Mouse (Mus musculus): ENCODE data around the gene Mvp. TPM values are rescaled to one million over a fixed set of nuclear protein-coding genes. Genes with fewer than 3 reads are reported as not detected.

Mvp gene
- total and polyA plus RNA-seq, 3 experiments: 19.8 to 20.6 TPM; not detected in 1

- peak overlapping the region; percentile 98 for H3K27ac ChIP-seq (ENCODE audit: control insufficient read depth, low read depth, low read length)
- DNase-seq (ENCODE audit: low read depth, low spot score): peak; percentile 47
- no peaks in the 10 kb centered on the region for H3K27me3 ChIP-seq (ENCODE audit: control insufficient read depth in 1 of 2, insufficient read depth in 2 of 2, low read length in 2 of 2)
- peaks cover 28 to 41% of the 10 kb centered on the region in 2 experiments for H3K4me1 ChIP-seq (ENCODE audit: control insufficient read depth in 1 of 2, insufficient read depth in 2 of 2, low read length in 2 of 2)
- H3K36me3 ChIP-seq (ENCODE audit: control insufficient read depth in 1 of 2, insufficient read depth in 2 of 2, low read length in 2 of 2): peaks cover 22 to 47% of the 10 kb centered on the region in 2 experiments
- peak overlapping the region; percentile 50 to 69 for H3K4me3 ChIP-seq (ENCODE audit: control insufficient read depth in 1 of 2, insufficient read depth in 1 of 2, low read depth in 2 of 2, low read length in 2 of 2)
- peaks cover 34% of the 10 kb centered on the region for H3K79me2 ChIP-seq (ENCODE audit: control insufficient read depth, insufficient read depth, low read length, poor library complexity)
- TF ChIP-seq BHLHE40 (IDR thresholded peaks at IDR 0.05; ENCODE audit: borderline replicate concordance, low read depth, low read length) (no peak), USF1 (IDR thresholded peaks at IDR 0.05; ENCODE audit: low read depth, low read length) (no peak), E2F4 (IDR thresholded peaks at IDR 0.05; ENCODE audit: borderline replicate concordance, low read depth, low read length) (no peak), SMC3 (IDR thresholded peaks at IDR 0.05; ENCODE audit: low read depth, low read length) (0 out of 2 replicates have a peak, but pooled peaks have one; percentile 6), GATA1 (IDR thresholded peaks at IDR 0.05; ENCODE audit: low read depth, low read length) (no peak)
- no peaks in the 10 kb centered on the region for H3K9me3 ChIP-seq (replicated peaks; ENCODE audit: insufficient read depth, low read length)
- peak overlapping the region; percentile 78 for H3K9ac ChIP-seq (ENCODE audit: control insufficient read depth, low read depth, low read length, poor library complexity, severe bottlenecking)
Measured at GRCm38 (mm10) chr7:127027885-127028284, 13.5 kb upstream of the Mvp start.

DNA sequence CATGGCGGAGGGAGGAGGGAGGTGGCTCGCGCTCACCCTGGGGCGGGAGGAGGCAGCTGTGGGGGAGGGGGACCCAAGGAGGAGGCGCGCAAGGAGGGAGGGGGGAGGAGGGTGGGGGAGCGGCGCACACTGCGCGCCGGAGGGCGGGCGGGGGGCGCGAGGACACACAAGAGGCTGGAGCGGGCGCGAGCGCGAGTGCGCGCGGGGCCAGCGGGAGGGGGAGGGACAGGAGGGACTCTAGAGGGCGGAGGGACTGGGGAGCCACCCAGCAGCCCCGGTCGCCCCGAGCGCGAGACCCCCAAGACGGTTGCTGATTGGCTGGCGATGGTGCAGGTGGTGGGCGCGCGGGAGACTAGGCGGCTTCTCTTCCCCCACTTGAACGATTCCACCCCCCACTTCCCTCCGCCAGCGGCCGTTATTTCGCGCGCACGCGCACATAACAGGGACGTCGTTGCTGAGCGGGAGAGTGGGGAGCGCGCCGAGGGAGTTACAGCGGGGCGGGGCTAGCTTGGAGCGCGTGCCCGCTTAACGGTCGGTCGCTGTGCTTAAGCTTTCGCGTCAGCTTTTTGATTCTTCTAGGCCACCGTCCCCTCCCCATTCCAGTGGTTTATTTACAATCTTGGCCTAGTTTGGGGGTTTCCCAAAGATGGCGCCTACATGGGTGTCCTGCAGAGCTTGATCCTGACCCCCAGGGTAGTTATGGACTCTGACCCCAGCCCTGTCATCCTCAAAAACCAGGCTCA lies 12.7 kb upstream of the Mvp start, which contains the start of gene Maz:
Gene Maz (minus strand): TSS at position 54 of the 743 bp plus-strand sequence.
- no peaks in the 10 kb centered on the region for H3K9me3 ChIP-seq (replicated peaks; ENCODE audit: insufficient read depth, low read length)
- peaks cover 39% of the 10 kb centered on the region for H3K79me2 ChIP-seq (ENCODE audit: control insufficient read depth, insufficient read depth, low read length, poor library complexity)
- peaks cover 28 to 49% of the 10 kb centered on the region in 2 experiments for H3K4me1 ChIP-seq (ENCODE audit: control insufficient read depth in 1 of 2, insufficient read depth in 2 of 2, low read length in 2 of 2)
- H3K36me3 ChIP-seq (ENCODE audit: control insufficient read depth in 1 of 2, insufficient read depth in 2 of 2, low read length in 2 of 2): peaks cover 20 to 53% of the 10 kb centered on the region in 2 experiments
- peak within 1 kb of the TSS; percentile 97 for H3K9ac ChIP-seq (ENCODE audit: control insufficient read depth, low read depth, low read length, poor library complexity, severe bottlenecking)
- H3K27ac ChIP-seq (ENCODE audit: control insufficient read depth, low read depth, low read length): peak within 1 kb of the TSS; percentile 98
- no peaks in the 10 kb centered on the region for H3K27me3 ChIP-seq (ENCODE audit: control insufficient read depth in 1 of 2, insufficient read depth in 2 of 2, low read length in 2 of 2)
- peak within 1 kb of the TSS; percentile 59 to 86 for H3K4me3 ChIP-seq (ENCODE audit: control insufficient read depth in 1 of 2, insufficient read depth in 1 of 2, low read depth in 2 of 2, low read length in 2 of 2)
- DNase-seq (ENCODE audit: low read depth, low spot score): peak; percentile 100
- peak; percentile 99 for TF ChIP-seq POLR2AphosphoS2 (IDR thresholded peaks at IDR 0.05; ENCODE audit: low read length)
- TF ChIP-seq GABPA (IDR thresholded peaks at IDR 0.05; ENCODE audit: low read depth, low read length): no peak
- peak; percentile 77 for TF ChIP-seq TCF12 (IDR thresholded peaks at IDR 0.05; ENCODE audit: low read depth, low read length)
- peak; percentile 100 for TF ChIP-seq MAZ (IDR thresholded peaks at IDR 0.05; ENCODE audit: low read depth, low read length)
- peak; percentile 98 for TF ChIP-seq MYB (IDR thresholded peaks at IDR 0.05; ENCODE audit: low read depth, low read length)
- TF ChIP-seq MEF2A (IDR thresholded peaks at IDR 0.05; ENCODE audit: extremely low read depth, insufficient replicate concordance, low read depth, low read length, poor library complexity, severe bottlenecking): no peak
- TF ChIP-seq EP300 (IDR thresholded peaks at IDR 0.05; ENCODE audit: low read depth in 1 of 2, low read length in 2 of 2): peak in 1 of 2 experiments; percentile 91; a peak in 2 of 4 replicates
- no peak for TF ChIP-seq ZKSCAN1 (IDR thresholded peaks at IDR 0.05; ENCODE audit: low read depth, low read length)
- no peak; the same call in 1 of the 2 replicates for TF ChIP-seq MXI1 (IDR thresholded peaks at IDR 0.05; ENCODE audit: low read depth, low read length)
- TF ChIP-seq MAFK (IDR thresholded peaks at IDR 0.05; ENCODE audit: borderline replicate concordance, low read depth, low read length): no peak
- TF ChIP-seq USF1 (IDR thresholded peaks at IDR 0.05; ENCODE audit: low read depth, low read length): peak; percentile 69
- TF ChIP-seq MYC (IDR thresholded peaks at IDR 0.05; ENCODE audit: low read depth, low read length): no peak
- TF ChIP-seq KAT2A (conservative IDR thresholded peaks at IDR 0.05; ENCODE audit: low read depth, low read length): no peak; the same call in 1 of the 2 replicates
- peak; percentile 93; the same call in 1 of the 2 replicates for TF ChIP-seq E2F4 (IDR thresholded peaks at IDR 0.05; ENCODE audit: borderline replicate concordance, low read depth, low read length)
- TF ChIP-seq ZMIZ1 (IDR thresholded peaks at IDR 0.05; ENCODE audit: low read depth, low read length): peak; percentile 84
- TF ChIP-seq RAD21 (IDR thresholded peaks at IDR 0.05; ENCODE audit: low read depth, low read length): no peak
- peak; percentile 73; the same call in 1 of the 2 replicates for TF ChIP-seq MAX (IDR thresholded peaks at IDR 0.05; ENCODE audit: low read length)
- TF ChIP-seq BHLHE40 (IDR thresholded peaks at IDR 0.05; ENCODE audit: borderline replicate concordance, low read depth, low read length): peak; percentile 15; the same call in 1 of the 2 replicates
- TF ChIP-seq GATA1 (IDR thresholded peaks at IDR 0.05; ENCODE audit: low read depth, low read length): no peak
- TF ChIP-seq RCOR1 (IDR thresholded peaks at IDR 0.05; ENCODE audit: low read depth, low read length): no peak
- no peak for TF ChIP-seq ZC3H11A (IDR thresholded peaks at IDR 0.05; ENCODE audit: low read depth, low read length)
- peak; percentile 79 for TF ChIP-seq ETS1 (IDR thresholded peaks at IDR 0.05; ENCODE audit: low read depth, low read length)
- TF ChIP-seq USF2 (IDR thresholded peaks at IDR 0.05; ENCODE audit: borderline replicate concordance in 1 of 2, insufficient read depth in 1 of 2, low read depth in 1 of 2, low read length in 2 of 2): no peak
- TF ChIP-seq CTCF (IDR thresholded peaks at IDR 0.05 in 2 of 3, conservative IDR thresholded peaks at IDR 0.05 in 1 of 3; ENCODE audit: control insufficient read depth in 1 of 3, insufficient read depth in 1 of 3, low read depth in 2 of 3, low read length in 3 of 3, poor library complexity in 1 of 3, severe bottlenecking in 1 of 3): 0 out of 6 replicates have a peak, but pooled peaks of 1 of the 3 experiments have one; percentile 2
- TF ChIP-seq CHD1 (IDR thresholded peaks at IDR 0.05; ENCODE audit: low read depth, low read length): no peak
- 0 out of 2 replicates have a peak, but pooled peaks have one; percentile 50 for TF ChIP-seq ELF1 (IDR thresholded peaks at IDR 0.05; ENCODE audit: low read depth, low read length)
- peak; percentile 23 for TF ChIP-seq NELFE (IDR thresholded peaks at IDR 0.05; ENCODE audit: low read depth, low read length)
